Mouse (Mus musculus) myocyte (in vitro differentiated cells): ENCODE results near the gene Myt1l. TPM values are rescaled to one million over a fixed set of nuclear protein-coding genes. Genes with fewer than 3 reads are reported as not detected.

Source experiments
- H3K27me3 ChIP-seq: one replicate; pipeline ENCODE4 v1.6.1; 2011; ENCODE audit not compliant: control insufficient read depth, insufficient read depth, insufficient read length
- H3K36me3 ChIP-seq: one replicate; pipeline ENCODE4 v1.6.1; 2011; ENCODE audit not compliant: control insufficient read depth, insufficient read depth
- H3K4me2 ChIP-seq: one replicate; pipeline ENCODE4 v1.6.1; 2011; ENCODE audit warnings: low read depth, control low read depth
- H3K4me3 ChIP-seq: one replicate; pipeline ENCODE4 v1.5.1; 2011; ENCODE audit warnings: mild to moderate bottlenecking, control low read depth, moderate library complexity
- H3K79me2 ChIP-seq: one replicate; pipeline ENCODE4 v1.6.1; 2011; ENCODE audit not compliant: control insufficient read depth, insufficient read depth
- H3ac ChIP-seq: one replicate; pipeline ENCODE4 v1.6.1; 2011; ENCODE audit not compliant: control insufficient read depth, insufficient read length
- CEBPB ChIP-seq: IDR thresholded peaks from 2 replicates; pipeline ENCODE4 v1.6.1; 2011; ENCODE audit warnings: mild to moderate bottlenecking, moderate library complexity; ENCODE audit not compliant: poor library complexity, insufficient read depth, severe bottlenecking
- E2F4 ChIP-seq: IDR thresholded peaks from one replicate; pipeline ENCODE4 v1.6.1; 2011; ENCODE audit warnings: mild to moderate bottlenecking, control low read depth, moderate library complexity; ENCODE audit not compliant: insufficient read depth
- MAX ChIP-seq: IDR thresholded peaks from one replicate; pipeline ENCODE4 v1.6.1; 2011; ENCODE audit warnings: low read depth, mild to moderate bottlenecking, control low read depth
- MYOD1 ChIP-seq, 3 experiments: IDR thresholded peaks; one replicate each; pipeline ENCODE4 v1.6.1; 2011; ENCODE audit warnings: control low read depth in 2 of 3, low read depth in 2 of 3, mild to moderate bottlenecking in 2 of 3, moderate library complexity in 1 of 3; ENCODE audit not compliant: insufficient read length in 2 of 3, control insufficient read depth in 1 of 3
- MYOG ChIP-seq, 3 experiments: IDR thresholded peaks; one replicate each; pipeline ENCODE4 v1.6.1; 2011; ENCODE audit warnings: control low read depth in 2 of 3, low read depth in 2 of 3, mild to moderate bottlenecking in 2 of 3; ENCODE audit not compliant: insufficient read length in 2 of 3, control insufficient read depth in 1 of 3, insufficient read depth in 1 of 3
- POLR2A ChIP-seq: IDR thresholded peaks from one replicate; pipeline ENCODE4 v1.6.1; 2011; ENCODE audit warnings: low read depth, mild to moderate bottlenecking, control low read depth, moderate library complexity; ENCODE audit not compliant: insufficient read length
- POLR2AphosphoS2 ChIP-seq: IDR thresholded peaks from one replicate; pipeline ENCODE4 v1.6.1; 2011; ENCODE audit warnings: low read depth, control low read depth; ENCODE audit not compliant: insufficient read length
- REST ChIP-seq: IDR thresholded peaks from one replicate; pipeline ENCODE4 v1.6.1; 2011; ENCODE audit warnings: mild to moderate bottlenecking, control low read depth, moderate library complexity; ENCODE audit not compliant: insufficient read depth, insufficient read length
- SRF ChIP-seq: IDR thresholded peaks from one replicate; pipeline ENCODE4 v1.6.1; 2011; ENCODE audit warnings: low read depth; ENCODE audit not compliant: control insufficient read depth, insufficient read length
- TCF12 ChIP-seq: IDR thresholded peaks from one replicate; pipeline ENCODE4 v1.6.1; 2011; ENCODE audit warnings: mild to moderate bottlenecking, control low read depth; ENCODE audit not compliant: poor library complexity, insufficient read depth, severe bottlenecking
- TCF3 ChIP-seq: IDR thresholded peaks from one replicate; pipeline ENCODE4 v1.6.1; 2011; ENCODE audit warnings: low read depth, control low read depth; ENCODE audit not compliant: insufficient read length
- USF1 ChIP-seq: IDR thresholded peaks from one replicate; pipeline ENCODE4 v1.6.1; 2011; ENCODE audit warnings: low read depth, mild to moderate bottlenecking, control low read depth, moderate library complexity
- polyA plus RNA-seq: library from polyadenylated mRNA; unstranded; fragments of >200 nt; fragmentation: generic; extraction: Trizol; gene quantifications from one replicate; pipeline ENCODE4 v1.2.1, GENCODE M21; 2012; ENCODE audit warnings: missing spikeins

The Myt1l gene
- polyA plus RNA-seq, 1 experiment: 0.01 TPM

DNA sequence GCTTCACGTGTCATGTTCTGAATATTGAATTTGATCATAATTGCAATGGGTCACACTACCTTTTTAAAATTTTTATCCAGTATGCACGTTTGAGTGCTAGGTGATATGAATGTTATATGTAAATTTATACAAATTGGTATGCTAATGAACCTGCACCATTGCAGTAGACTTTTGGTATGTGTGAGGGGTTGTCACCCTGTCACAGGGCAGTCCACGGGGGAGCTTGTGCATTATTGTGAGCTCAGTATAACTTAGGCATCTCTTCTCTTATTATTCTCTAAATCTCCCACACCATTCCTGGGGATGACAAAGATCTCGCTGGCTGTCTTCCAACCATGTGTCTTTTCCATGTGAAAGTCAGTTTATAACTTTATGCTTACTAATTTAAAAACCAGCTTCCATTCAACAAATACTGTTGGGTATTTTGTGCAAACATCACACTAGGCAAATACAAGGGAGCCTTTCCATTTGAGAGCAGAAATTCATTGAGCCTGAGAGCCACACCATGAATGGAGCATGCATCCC lies 222.5 kb downstream of the Myt1l start:
- Histone ChIP-seq H3K4me3 (no peak overlapping the region), H3K36me3 (no peaks in the 10 kb centered on the region), H3K4me2 (no peak overlapping the region), H3K27me3 (no peaks in the 10 kb centered on the region), H3K79me2 (no peaks in the 10 kb centered on the region), H3ac (no peak overlapping the region)
- TF ChIP-seq MYOG (IDR thresholded peaks at IDR 0.05; ENCODE audit: control insufficient read depth in 1 of 3, insufficient read depth in 1 of 3, insufficient read length in 2 of 3, low read depth in 2 of 3) (no peak), CEBPB (no peak), TCF12 (no peak), POLR2AphosphoS2 (no peak), POLR2A (no peak), MAX (no peak)

DNA sequence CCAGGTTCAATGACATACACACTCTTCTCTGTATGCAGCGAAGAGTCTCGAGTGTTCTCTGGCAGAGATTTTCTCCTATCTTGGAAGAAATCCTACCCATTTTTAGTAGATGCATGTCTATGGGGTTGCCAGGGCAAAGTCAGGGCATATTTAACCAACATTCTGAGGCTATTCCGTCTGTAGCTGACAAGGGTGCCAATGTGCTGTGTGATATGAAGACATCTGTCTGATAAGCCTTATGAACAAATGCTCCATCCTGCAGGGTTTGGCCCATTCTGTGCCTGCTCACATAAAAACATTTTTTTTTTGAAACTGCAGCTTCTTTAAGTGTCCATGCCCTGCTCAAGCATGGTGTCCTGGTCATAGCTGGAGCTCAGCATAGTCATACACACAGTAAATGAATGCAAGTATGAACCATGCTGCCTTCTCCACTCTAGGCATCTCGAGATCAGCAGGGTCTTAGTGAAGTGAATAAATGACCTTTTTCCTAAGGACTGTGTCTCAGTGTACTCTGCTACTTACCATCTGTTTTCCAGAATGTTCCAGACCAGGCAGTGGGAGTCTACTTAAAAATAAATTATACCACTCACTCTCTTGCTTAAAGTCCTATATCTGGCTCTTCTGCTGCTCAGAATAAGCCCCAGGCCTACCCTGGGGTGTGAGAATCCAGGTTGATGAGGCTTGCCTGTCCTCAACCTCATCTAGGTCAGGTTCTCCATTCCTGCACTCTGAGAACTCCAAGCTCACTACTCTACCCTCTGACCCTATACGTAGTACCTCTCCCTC lies 227.1 kb downstream of the Myt1l start:
- Histone ChIP-seq H3K4me2 (no peak overlapping the region), H3ac (no peak overlapping the region), H3K4me3 (no peak overlapping the region), H3K27me3 (no peaks in the 10 kb centered on the region), H3K36me3 (no peaks in the 10 kb centered on the region), H3K79me2 (no peaks in the 10 kb centered on the region)
- TF ChIP-seq MYOG (IDR thresholded peaks at IDR 0.05; ENCODE audit: control insufficient read depth in 1 of 3, insufficient read depth in 1 of 3, insufficient read length in 2 of 3, low read depth in 2 of 3) (no peak), TCF12 (no peak), TCF3 (no peak), POLR2AphosphoS2 (no peak), USF1 (no peak), SRF (no peak), CEBPB (no peak), MYOD1 (IDR thresholded peaks at IDR 0.05; ENCODE audit: control insufficient read depth in 1 of 3, insufficient read length in 2 of 3, low read depth in 2 of 3) (no peak), POLR2A (no peak), E2F4 (no peak), MAX (no peak), REST (no peak)

DNA sequence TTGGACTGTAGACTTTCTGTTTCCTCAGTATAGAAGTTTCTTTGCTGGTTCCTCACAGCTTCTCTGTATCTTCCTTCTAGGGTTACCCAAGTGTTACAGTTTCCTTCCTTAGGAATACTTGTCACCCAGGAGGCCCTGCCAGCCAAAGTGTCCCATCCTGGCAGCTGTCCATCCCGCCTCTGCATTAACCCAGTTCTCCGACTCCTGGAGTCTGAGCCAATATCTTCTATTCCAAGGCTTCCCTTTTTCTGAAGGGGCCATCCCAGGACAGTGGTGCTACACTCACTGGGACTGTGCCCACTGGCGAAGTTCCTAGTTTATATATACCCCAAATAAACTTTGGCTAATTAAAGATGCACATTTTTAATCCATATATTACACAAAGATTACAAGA lies 227.7 kb downstream of the Myt1l start:
- H3ac ChIP-seq: no peak overlapping the region
- no peak overlapping the region for H3K4me2 ChIP-seq
- H3K36me3 ChIP-seq: no peaks in the 10 kb centered on the region
- no peaks in the 10 kb centered on the region for H3K27me3 ChIP-seq
- H3K79me2 ChIP-seq: no peaks in the 10 kb centered on the region
- H3K4me3 ChIP-seq: no peak overlapping the region
- no peak for TF ChIP-seq E2F4
- no peak for TF ChIP-seq SRF
- no peak for TF ChIP-seq POLR2AphosphoS2
- TF ChIP-seq POLR2A: no peak
- TF ChIP-seq CEBPB: no peak
- TF ChIP-seq USF1: no peak
- no peak for TF ChIP-seq MAX
- no peak for TF ChIP-seq REST
- no peak for TF ChIP-seq MYOD1 (IDR thresholded peaks at IDR 0.05; ENCODE audit: control insufficient read depth in 1 of 3, insufficient read length in 2 of 3, low read depth in 2 of 3)
- TF ChIP-seq TCF12: no peak
- no peak for TF ChIP-seq TCF3
- TF ChIP-seq MYOG (IDR thresholded peaks at IDR 0.05; ENCODE audit: control insufficient read depth in 1 of 3, insufficient read depth in 1 of 3, insufficient read length in 2 of 3, low read depth in 2 of 3): no peak

DNA sequence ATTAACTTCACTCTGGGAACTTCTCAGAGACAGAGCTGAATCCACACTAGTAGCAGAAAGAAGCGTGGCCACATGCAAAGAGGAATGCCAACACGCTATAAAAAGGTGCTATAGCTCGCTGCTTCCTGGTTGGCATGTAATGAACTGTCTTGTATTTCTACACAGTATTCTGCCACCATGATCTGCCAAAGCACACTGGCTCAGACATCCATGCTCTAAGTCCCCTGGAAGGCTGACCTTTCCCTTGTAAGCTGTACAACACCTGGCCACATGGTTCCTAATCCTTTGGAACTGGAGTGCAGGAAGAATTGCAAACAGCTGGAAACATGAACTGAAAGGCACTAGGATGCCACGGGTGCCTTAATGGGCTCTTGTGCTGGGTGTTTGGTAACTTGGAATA lies 232.4 kb downstream of the Myt1l start:
- no peak overlapping the region for H3K4me3 ChIP-seq
- TF ChIP-seq CEBPB (no peak), MYOG (IDR thresholded peaks at IDR 0.05; ENCODE audit: control insufficient read depth in 1 of 3, insufficient read depth in 1 of 3, insufficient read length in 2 of 3, low read depth in 2 of 3) (no peak), E2F4 (no peak), POLR2AphosphoS2 (no peak), MYOD1 (IDR thresholded peaks at IDR 0.05; ENCODE audit: control insufficient read depth in 1 of 3, insufficient read length in 2 of 3, low read depth in 2 of 3) (no peak), USF1 (no peak), TCF3 (no peak), REST (no peak), MAX (no peak), POLR2A (no peak), SRF (no peak), TCF12 (no peak)
- no peak overlapping the region for H3ac ChIP-seq
- no peaks in the 10 kb centered on the region for H3K36me3 ChIP-seq
- no peaks in the 10 kb centered on the region for H3K79me2 ChIP-seq
- H3K27me3 ChIP-seq: no peaks in the 10 kb centered on the region
- no peak overlapping the region for H3K4me2 ChIP-seq

DNA sequence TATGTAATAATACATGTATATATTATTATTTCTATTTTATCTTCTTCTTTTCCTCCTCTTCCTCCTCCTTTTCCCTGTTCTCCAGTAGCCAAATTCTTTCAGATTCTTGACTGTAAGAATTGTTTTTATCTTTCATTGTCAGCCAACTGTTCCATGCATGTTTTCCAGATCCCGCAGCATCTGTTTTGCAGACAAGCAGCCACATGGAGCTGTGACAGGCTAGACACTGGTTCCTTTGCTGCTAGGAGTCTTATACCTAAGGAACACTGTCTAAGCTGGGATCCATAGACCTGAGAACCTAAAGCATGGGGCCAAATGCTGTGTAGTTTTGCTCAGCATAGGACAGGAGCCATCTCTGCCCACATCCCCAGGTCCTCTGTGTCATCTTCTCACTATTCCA lies 238.0 kb downstream of the Myt1l start:
- Histone ChIP-seq H3K27me3 (no peaks in the 10 kb centered on the region), H3K36me3 (no peaks in the 10 kb centered on the region), H3K4me3 (no peak overlapping the region), H3ac (no peak overlapping the region), H3K79me2 (no peaks in the 10 kb centered on the region), H3K4me2 (no peak overlapping the region)
- TF ChIP-seq TCF12: no peak
